Mouse (Mus musculus) brain, embryonic 14.5 days (tissue): Measurements from ENCODE around the gene Atp6v1e1.

Experiments
- CTCF ChIP-seq: fragments of 200-500 bp; IDR thresholded peaks from 2 replicates; pipeline ENCODE4 v1.5.1; 2012; ENCODE audit warnings: inconsistent platforms, mild to moderate bottlenecking, moderate library complexity, borderline replicate concordance; ENCODE audit not compliant: insufficient read depth, insufficient read length; ENCODE audit errors: extremely low read depth
- POLR2A ChIP-seq: fragments of 200-500 bp; IDR thresholded peaks from 2 replicates; pipeline ENCODE4 v1.6.1; 2012; ENCODE audit warnings: mild to moderate bottlenecking, inconsistent platforms, borderline replicate concordance; ENCODE audit not compliant: poor library complexity, insufficient read depth, insufficient read length, severe bottlenecking; ENCODE audit errors: extremely low read depth

- no peak for TF ChIP-seq CTCF
- no peak for TF ChIP-seq POLR2A
These were observed 14.9 kb downstream of the Atp6v1e1 start for GRCm38 (mm10) chr6:120807738-120808081.
